Mouse (Mus musculus): Measurements from ENCODE around the gene Sdhc. TPM values are rescaled to one million over a fixed set of nuclear protein-coding genes. Genes with fewer than 3 reads are reported as not detected.

The Sdhc gene
- polyA plus RNA-seq, 1 experiment = 72.1 TPM

DNA sequence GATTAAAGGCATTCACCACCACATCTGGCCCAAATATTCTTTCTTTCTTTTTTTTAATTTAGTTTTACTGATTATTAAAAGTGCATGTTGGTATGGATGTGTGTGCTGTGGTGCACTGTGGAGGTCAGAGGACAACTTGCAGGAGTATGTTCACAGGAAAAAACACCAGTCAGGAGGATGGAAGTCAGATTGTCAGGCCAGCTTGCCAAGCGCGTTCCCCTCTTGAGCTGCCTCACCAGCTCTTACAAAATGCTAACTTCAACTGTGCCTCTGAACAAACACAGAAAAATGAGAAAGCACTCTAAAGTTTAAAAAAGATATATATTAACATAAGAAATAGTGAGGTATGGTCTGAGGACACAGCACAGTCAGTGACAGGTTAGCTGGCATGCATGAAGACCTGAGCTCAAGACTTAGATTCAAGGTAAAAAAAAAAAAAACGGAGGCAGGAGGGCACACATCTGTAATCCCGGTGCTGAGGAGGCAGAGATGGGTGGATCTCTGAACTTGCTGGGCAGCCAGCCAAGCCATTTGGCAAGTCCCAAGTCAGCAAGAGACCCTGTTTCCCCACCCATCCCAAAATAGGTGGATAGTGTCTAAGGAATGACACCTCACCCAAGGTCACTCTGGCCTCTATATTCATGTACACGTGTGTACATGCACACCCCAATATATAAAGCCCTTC is 29.2 kb upstream of the Sdhc start:
- 65% methylated on average over 5 of the region's 5 CpGs for WGBS
- Histone ChIP-seq H3K27ac (ENCODE audit: control insufficient read depth, insufficient read depth, low read depth, low read length, poor library complexity) (no peak overlapping the region), H3K4me3 (replicated peaks; ENCODE audit: control insufficient read depth, low read depth, low read length) (no peak overlapping the region), H3K4me1 (ENCODE audit: control insufficient read depth, insufficient read depth, low read length) (no peaks in the 10 kb centered on the region; the same call in 1 of the 2 replicates)
- no peak for TF ChIP-seq POLR2A (IDR thresholded peaks at IDR 0.05; ENCODE audit: borderline replicate concordance, control insufficient read depth, low read depth, low read length)
- no peak for TF ChIP-seq CTCF (IDR thresholded peaks at IDR 0.05; ENCODE audit: control insufficient read depth, insufficient read depth, low read length)

DNA sequence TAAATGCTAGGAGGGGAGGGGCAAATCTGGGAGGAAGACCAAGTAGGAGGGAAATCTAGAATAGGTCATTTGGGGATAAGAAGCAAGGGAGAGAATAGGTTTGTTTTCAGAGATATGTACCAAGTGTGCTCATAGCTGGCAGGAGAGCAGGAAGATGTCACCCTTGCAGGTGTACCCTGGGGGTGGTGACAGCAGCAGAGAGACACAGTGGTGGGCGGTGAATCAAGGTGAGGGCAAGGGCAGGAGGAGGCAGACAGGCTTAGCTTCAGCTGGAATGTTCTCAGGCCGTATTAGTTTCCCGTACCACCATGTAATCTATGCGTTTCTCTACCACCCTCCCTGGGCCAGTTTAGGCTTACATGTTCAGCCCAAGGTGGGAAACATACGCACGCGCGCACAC is 22.4 kb upstream of the Sdhc start:
- H3K27ac ChIP-seq (ENCODE audit: control insufficient read depth, insufficient read depth, low read depth, low read length, poor library complexity) = no peak overlapping the region
- WGBS = 90% methylated on average over 8 of the region's 8 CpGs
- TF ChIP-seq CTCF (IDR thresholded peaks at IDR 0.05; ENCODE audit: control insufficient read depth, insufficient read depth, low read length) = no peak
- TF ChIP-seq POLR2A (IDR thresholded peaks at IDR 0.05; ENCODE audit: borderline replicate concordance, control insufficient read depth, low read depth, low read length) = no peak
- no peak overlapping the region for H3K4me3 ChIP-seq (replicated peaks; ENCODE audit: control insufficient read depth, low read depth, low read length)
- no peaks in the 10 kb centered on the region; the same call in 1 of the 2 replicates for H3K4me1 ChIP-seq (ENCODE audit: control insufficient read depth, insufficient read depth, low read length)

DNA sequence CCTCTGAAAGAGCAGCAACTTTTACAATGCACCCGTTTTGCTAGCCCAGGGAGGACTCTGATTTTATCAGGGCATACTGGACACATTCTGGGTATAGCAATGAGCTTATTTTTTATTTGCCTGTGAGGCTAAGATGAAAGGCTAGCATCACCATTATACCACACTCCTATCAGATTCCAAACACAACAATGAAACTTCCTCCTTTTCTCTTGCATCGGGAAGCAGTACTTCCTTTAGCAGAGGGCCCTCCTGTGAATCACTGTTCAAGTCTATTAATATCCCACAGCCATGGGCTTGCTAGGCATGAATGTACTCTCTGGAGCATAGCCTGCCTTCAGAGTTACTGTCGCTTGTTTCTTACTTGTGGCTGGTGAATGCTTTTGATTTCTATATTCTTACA is 20.7 kb upstream of the Sdhc start:
- TF ChIP-seq POLR2A (IDR thresholded peaks at IDR 0.05; ENCODE audit: borderline replicate concordance, control insufficient read depth, low read depth, low read length) = no peak
- TF ChIP-seq CTCF (IDR thresholded peaks at IDR 0.05; ENCODE audit: control insufficient read depth, insufficient read depth, low read length) = no peak
- Histone ChIP-seq H3K4me1 (ENCODE audit: control insufficient read depth, insufficient read depth, low read length) (no peaks in the 10 kb centered on the region; the same call in 1 of the 2 replicates), H3K4me3 (replicated peaks; ENCODE audit: control insufficient read depth, low read depth, low read length) (no peak overlapping the region), H3K27ac (ENCODE audit: control insufficient read depth, insufficient read depth, low read depth, low read length, poor library complexity) (no peak overlapping the region)
- WGBS = 5% methylated on average over 3 of the region's 3 CpGs

DNA sequence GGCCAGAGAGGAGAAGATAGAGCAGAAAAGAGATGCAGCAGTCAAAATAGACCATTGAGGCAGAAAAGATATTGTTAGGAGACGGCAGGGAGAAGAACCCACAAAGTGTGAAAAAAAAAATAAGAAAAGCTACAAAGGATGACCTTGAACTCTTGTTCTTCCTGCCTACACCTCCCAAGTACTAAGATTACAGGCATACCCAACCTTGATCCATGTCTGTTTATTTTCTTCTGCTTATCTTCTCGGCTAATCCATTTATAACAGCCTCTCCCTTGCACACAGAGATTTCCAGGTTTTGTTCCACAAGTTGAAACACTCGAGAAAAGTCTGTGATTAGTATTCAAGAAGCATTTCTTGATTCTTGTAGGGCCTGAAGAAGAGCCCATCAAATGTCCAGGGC is 19.5 kb upstream of the Sdhc start:
- Histone ChIP-seq H3K4me3 (replicated peaks; ENCODE audit: control insufficient read depth, low read depth, low read length) (no peak overlapping the region), H3K4me1 (ENCODE audit: control insufficient read depth, insufficient read depth, low read length) (no peaks in the 10 kb centered on the region; the same call in 1 of the 2 replicates), H3K27ac (ENCODE audit: control insufficient read depth, insufficient read depth, low read depth, low read length, poor library complexity) (no peak overlapping the region)
- TF ChIP-seq POLR2A (IDR thresholded peaks at IDR 0.05; ENCODE audit: borderline replicate concordance, control insufficient read depth, low read depth, low read length) (no peak), CTCF (IDR thresholded peaks at IDR 0.05; ENCODE audit: control insufficient read depth, insufficient read depth, low read length) (no peak)
- 69% methylated on average over 3 of the region's 3 CpGs for WGBS

DNA sequence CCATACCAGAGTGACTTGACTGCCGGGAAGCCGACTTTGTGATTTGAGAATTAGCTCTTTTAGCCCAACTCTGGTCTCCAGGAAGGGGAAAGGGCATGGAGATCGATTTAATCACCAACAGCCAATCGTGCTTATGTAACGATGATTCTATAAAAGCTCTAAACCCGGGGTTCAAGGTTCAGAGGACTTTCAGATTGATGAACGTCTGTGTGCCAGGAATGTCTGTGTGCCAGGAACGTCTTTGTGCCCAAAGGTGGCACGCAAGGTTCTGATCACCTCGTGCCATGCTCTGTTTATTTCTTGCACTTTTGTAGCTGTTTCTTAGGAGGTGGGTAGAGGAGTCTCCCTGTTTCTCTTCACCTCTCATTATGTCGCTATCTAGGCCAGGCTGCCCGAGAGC is 18.5 kb upstream of the Sdhc start:
- no peak overlapping the region for H3K4me3 ChIP-seq (replicated peaks; ENCODE audit: control insufficient read depth, low read depth, low read length)
- no peaks in the 10 kb centered on the region; the same call in 1 of the 2 replicates for H3K4me1 ChIP-seq (ENCODE audit: control insufficient read depth, insufficient read depth, low read length)
- TF ChIP-seq CTCF (IDR thresholded peaks at IDR 0.05; ENCODE audit: control insufficient read depth, insufficient read depth, low read length) (no peak), POLR2A (IDR thresholded peaks at IDR 0.05; ENCODE audit: borderline replicate concordance, control insufficient read depth, low read depth, low read length) (no peak)
- H3K27ac ChIP-seq (ENCODE audit: control insufficient read depth, insufficient read depth, low read depth, low read length, poor library complexity) = no peak overlapping the region
- WGBS = 76% methylated on average over 12 of the region's 12 CpGs

DNA sequence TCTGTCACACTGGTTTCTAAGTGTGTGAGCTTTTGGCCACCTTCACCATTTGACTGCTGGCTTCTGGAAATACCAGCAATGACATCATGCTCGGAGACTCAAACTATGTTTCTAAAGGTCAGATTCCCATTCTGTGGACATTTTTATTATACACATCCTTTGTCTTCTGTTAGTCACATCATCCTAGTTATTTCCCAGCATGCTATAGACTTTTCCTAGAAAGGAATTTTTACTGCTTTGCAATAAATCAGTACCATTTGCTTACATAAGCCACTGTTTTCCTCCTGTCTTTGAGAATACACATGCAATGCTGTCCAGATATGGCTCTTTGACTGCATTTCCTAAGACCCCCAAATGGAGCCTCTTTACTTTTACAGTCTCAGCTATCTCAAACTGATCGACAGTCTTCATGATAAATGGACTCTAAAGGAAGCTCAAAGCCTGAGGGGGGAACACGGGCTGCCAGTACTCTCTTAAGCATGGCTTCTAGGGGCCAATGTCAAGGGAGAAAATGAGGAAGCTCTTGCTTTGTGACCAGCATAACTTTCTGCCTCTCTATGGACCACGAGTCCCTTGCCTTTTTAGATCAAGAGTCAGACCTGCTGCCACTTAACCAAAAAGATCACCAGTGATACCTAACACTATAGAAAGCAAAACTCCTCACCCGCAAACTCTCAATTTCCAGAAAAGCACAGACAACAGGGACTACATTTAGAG is 15.4 kb upstream of the Sdhc start:
- no peaks in the 10 kb centered on the region for H3K4me1 ChIP-seq (ENCODE audit: control insufficient read depth, insufficient read depth, low read length)
- TF ChIP-seq CTCF (IDR thresholded peaks at IDR 0.05; ENCODE audit: control insufficient read depth, insufficient read depth, low read length) (no peak), POLR2A (IDR thresholded peaks at IDR 0.05; ENCODE audit: borderline replicate concordance, control insufficient read depth, low read depth, low read length) (no peak)
- no peak overlapping the region for H3K27ac ChIP-seq (ENCODE audit: control insufficient read depth, insufficient read depth, low read depth, low read length, poor library complexity)
- 34% methylated on average over 5 of the region's 5 CpGs for WGBS
- no peak overlapping the region for H3K4me3 ChIP-seq (replicated peaks; ENCODE audit: control insufficient read depth, low read depth, low read length)

DNA sequence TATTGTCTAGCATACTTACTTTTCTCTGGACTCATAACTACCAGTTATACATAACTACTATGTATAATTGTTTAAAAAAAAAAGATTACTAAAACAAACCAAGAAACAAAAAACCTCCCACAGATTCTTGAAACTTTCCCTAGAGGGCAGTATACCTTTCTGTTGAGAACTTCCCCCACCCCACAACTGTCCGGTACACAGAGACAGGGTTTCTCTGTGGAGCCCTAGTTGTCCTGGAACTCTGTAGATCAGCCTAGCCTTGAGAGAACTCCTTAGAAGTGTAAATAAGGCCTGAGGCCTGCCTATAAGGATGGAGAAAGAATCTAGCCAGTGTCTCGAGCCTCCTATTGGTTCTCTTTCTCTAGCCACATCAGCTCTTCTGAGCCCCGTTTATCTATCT is 13.9 kb upstream of the Sdhc start:
- H3K4me3 ChIP-seq (replicated peaks; ENCODE audit: control insufficient read depth, low read depth, low read length) = no peak overlapping the region
- 37% methylated on average over 3 of the region's 3 CpGs for WGBS
- H3K4me1 ChIP-seq (ENCODE audit: control insufficient read depth, insufficient read depth, low read length) = no peaks in the 10 kb centered on the region
- no peak overlapping the region for H3K27ac ChIP-seq (ENCODE audit: control insufficient read depth, insufficient read depth, low read depth, low read length, poor library complexity)
- TF ChIP-seq POLR2A (IDR thresholded peaks at IDR 0.05; ENCODE audit: borderline replicate concordance, control insufficient read depth, low read depth, low read length) (no peak), CTCF (IDR thresholded peaks at IDR 0.05; ENCODE audit: control insufficient read depth, insufficient read depth, low read length) (no peak)

DNA sequence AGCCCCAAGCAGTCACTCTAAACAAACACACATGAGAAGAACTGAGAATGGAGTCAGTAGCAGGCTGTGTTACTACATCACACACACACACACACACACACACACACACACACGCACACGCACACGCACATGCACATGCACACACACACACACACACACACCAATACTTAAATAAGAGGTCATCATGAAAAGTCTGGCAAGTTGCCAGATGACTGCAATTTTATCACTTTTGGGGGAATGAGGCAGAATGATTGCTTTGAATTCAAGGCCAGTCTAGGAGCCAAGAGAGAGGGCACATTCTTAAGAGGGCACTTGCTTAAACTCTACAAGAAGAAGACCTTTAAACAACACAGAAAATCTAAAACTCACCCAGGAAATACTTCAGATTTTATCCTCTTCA is 12.1 kb upstream of the Sdhc start:
- Histone ChIP-seq H3K27ac (ENCODE audit: control insufficient read depth, insufficient read depth, low read depth, low read length, poor library complexity) (no peak overlapping the region), H3K4me1 (ENCODE audit: control insufficient read depth, insufficient read depth, low read length) (no peaks in the 10 kb centered on the region), H3K4me3 (replicated peaks; ENCODE audit: control insufficient read depth, low read depth, low read length) (no peak overlapping the region)
- WGBS = 97% methylated on average over 3 of the region's 3 CpGs
- TF ChIP-seq POLR2A (IDR thresholded peaks at IDR 0.05; ENCODE audit: borderline replicate concordance, control insufficient read depth, low read depth, low read length) (no peak), CTCF (IDR thresholded peaks at IDR 0.05; ENCODE audit: control insufficient read depth, insufficient read depth, low read length) (no peak)
